Mouse (Mus musculus): ENCODE data around the gene R3hdml. TPM values are rescaled to one million over a fixed set of nuclear protein-coding genes. Genes with fewer than 3 reads are reported as not detected.

Gene R3hdml
- total RNA-seq, 2 experiments from 2014 or later = not detected

DNA sequence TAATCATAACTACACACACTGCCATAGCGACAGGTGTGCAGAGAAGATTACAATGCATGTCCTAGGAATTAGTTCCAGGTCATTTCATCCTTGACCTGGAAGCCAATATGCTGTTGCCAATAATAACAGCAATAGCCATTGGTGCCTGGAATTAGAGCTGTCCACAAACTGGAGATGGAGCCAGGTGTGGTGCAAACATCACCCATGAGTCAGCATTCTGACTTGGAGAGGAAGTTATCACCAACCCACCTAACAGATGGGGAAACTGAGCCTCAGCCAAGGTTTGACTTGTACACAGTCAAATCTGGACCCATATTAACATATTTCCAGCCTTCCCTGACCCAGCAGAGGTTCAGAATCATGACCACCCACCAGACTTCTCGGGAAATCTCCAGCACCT, 46.3 kb downstream of the R3hdml start:
- no peak for DNase-seq (ENCODE audit: low spot score in 2 of 2)

DNA sequence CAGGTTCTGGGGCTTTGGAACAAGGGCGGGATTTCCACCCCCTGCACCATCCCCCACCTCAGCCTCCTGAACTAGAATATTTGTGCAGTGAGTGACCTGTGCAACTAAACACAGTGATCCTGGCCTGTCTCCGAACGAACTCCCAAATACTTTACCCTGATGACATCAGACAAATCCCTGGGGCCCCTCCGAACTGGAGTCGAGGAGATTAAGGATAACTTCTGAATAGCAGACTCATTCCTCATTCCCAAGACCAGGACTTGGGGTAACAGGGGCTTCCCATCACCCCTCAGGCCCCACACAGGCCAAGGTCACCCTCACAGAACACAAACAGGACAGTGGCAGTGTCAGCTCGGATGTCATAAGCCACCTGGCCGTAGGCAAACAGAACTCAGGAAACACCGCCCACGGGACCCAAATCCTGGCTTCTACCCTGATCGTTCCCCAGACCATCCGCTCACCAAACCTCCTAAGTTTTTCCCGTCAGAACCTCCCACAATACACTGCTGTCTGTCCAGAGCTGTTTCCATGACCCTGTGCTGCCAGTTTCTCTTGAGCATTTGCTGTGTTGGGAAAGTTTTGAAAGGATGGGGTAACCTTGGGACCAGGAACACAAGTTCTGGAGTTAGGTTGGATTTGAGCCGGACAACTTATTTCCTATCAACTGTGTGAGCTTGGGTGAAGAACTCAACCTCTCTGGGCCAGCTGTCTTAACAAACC, 47.4 kb downstream of the R3hdml start:
- DNase-seq (ENCODE audit: low spot score in 2 of 2) = no peak

- no peak for DNase-seq (ENCODE audit: low spot score in 2 of 2)
These were observed 48.4 kb downstream of the R3hdml start for GRCm38 (mm10) chr2:163540231-163541117.

DNA sequence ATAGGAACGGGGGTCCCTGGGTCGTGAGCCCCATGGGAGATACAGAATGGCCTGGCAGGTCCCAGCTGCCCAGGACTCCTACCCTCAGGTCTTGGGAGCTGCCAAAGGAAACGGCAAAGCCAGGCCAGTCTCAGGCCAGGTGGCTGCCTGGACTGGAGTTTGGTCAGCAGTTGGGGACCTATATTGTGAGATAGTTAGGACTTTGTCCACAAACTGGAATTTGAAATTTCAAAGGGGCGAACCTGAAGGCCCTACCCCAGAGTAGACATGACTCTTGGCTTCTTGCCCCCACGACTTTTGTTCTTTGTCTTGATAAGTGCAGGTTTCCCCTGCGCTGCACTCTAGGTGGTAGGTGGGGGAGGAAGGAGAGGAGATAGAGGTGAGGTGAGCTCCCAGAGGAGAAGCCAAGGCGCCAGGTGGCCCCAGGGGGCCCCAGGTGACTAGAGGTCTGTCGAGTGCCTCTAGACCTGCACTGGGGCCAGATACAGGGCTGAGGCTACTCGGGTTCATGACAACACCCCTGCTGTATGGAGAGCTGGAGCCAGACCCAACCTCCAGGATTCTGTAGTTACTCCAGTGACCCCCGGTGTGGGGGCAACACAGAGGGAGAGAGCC, 49.6 kb downstream of the R3hdml start:
- no peak for DNase-seq (ENCODE audit: low spot score in 2 of 2)

DNA sequence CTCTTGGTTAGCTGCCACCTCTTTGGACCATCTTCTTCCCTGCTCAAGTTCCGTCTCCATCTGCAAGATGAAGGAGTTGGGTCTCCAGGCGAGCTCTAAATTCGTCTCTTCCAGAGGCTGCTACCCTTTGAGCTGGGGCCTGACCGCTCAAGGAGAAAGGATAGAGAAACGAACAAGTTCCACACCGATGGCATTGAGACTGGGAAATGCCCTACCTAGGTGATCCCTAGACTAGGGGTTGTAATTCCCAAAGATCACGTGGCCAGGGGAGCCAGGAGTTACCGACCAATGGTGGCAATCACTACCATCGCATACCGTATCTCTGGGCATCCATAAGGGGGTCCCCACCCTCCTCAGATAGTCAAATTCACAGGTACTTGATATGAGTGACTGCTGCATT, 50.6 kb downstream of the R3hdml start:
- no peak for DNase-seq (ENCODE audit: low spot score in 2 of 2)

DNA sequence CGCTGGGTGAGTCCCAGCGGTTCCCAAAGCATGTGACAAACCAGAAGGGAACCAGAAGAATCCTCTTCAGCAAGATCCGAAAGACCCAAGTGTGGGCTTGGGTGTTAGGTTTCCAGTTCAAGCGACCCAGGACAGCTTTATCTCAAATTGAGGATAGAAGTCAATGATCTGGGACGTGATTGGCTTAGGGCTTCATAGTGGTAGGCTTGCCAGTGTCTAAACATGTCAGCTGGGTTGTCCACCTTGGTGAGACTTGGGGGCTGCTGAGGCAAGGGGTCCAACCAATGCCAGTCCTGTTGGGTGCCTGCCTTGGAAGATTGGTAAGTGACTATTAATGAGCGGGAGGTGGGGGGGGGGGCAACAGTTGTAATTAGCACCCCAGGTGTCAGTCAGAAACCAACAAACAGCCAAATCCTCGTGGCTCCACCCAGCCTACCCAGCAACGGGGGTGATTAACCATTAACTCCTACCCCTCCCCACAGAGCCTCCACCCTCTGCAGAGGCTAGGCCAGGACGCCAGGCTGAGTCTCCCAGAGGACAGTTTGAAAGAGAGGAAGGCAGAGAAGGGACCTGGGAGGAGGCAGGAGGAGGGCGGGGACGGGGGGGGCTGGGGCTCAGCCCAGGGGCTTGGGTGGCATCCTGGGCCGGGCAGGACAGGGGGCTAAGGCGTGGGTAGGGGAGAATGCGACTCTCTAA, 54.7 kb downstream of the R3hdml start:
- DNase-seq (ENCODE audit: low spot score in 2 of 2) = no peak

DNA sequence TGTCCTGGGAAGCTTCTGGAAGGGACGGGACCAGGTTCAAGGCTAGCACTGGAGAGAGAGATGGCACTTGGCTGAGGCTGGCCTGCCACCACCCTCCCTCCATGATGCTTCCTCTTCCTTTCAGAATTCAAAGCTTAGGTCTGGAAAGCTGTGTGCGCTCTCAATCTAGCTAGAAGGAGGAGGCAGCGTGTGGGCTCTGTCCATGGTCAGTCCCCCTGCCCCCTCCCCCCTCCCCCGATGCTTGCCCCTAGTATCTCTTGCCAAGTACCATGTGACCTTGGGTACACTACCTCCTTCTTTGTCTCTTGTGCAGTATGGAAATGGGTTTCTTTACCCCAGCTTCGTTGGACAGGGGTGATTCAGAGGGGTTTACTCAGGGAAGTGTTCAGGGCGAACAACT, 56.7 kb downstream of the R3hdml start:
- DNase-seq (ENCODE audit: low spot score in 2 of 2) = no peak

GRCm38 (mm10) chr2:163549786-163550185, 57.7 kb downstream of the R3hdml start:
- DNase-seq (ENCODE audit: low spot score in 2 of 2) = no peak

Other genes with a start within 250 kb of the R3hdml start
- 100 to 1,000 TPM; 166 to 199 TPM for gene Jph2, start 94.3 kb upstream of the R3hdml start, total RNA-seq (2021)
- 10 to 100 TPM; 31.3 to 33.8 TPM for gene Oser1, start 67.6 kb upstream of the R3hdml start, total RNA-seq (2021)
- not detected for gene Gdap1l1, start 53.8 kb upstream of the R3hdml start, total RNA-seq (2021)
- gene Fitm2, start 19.7 kb upstream of the R3hdml start, total RNA-seq (2021) = 10 to 100 TPM; 19.6 to 21.6 TPM
- under 1 TPM; 0.07 to 0.54 TPM for gene Hnf4a, start 14.5 kb downstream of the R3hdml start, total RNA-seq (2021)
- gene Ttpal, start 110.0 kb downstream of the R3hdml start, total RNA-seq (2021) = 10 to 100 TPM; 15.5 to 17.1 TPM
- gene Serinc3, start 152.8 kb downstream of the R3hdml start, total RNA-seq (2021) = 100 to 1,000 TPM; 152 to 163 TPM
- 100 to 1,000 TPM; 153 to 176 TPM for gene Pkig, start 166.1 kb downstream of the R3hdml start, total RNA-seq (2021)

Measured in gastrocnemius, postnatal 4 days (tissue).